In the genomic region with DNA sequence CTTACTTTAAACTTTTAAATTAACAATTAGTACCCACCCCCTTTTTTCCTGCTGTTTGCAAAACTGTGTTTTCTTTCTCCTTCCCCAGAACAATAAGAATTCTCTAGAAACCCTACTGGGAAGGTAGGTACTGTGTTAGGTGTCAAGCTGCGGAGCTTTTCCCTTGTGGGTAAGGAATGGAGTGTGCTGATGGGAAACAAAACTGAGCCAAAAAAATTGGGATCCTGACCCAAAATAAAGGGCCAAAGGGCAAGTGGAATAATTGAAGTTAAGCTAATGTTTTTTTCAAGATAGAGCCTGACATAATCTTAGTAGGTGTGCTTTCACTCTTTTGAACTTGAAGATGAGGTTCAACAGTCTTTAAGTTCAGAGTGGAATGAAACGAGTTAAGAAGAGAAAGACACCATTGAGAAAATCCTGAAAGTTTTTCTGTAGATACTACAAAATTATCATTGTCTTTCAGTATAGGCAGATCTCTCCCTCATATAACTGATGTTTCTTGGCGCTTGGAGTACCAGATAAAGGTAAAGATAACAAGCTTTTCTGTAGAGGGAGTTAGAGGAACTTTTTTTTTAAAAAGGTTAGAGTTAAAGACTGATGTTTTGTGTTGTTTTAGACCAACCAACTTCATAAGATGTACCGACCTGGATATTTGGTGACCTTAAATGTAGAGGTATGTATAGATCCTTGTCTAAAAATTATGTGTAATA, we compare ENCODE assay signal across 20 mouse cellular contexts. TPM values are rescaled to one million over a fixed set of nuclear protein-coding genes. Genes with fewer than 3 reads are reported as not detected.
A peak's percentile ranks its signal among the peaks of the same experiment; 100 is the strongest.
DNase-seq lines count a peak whose midpoint lies in the region; ATAC-seq and TF ChIP-seq lines count a peak whose summit lies in the region.
"Had no signal": no experiment of that assay in that cellular context is flagged by ENCODE, and none has a peak within 500 bp of the region (broad histone marks: within the 10 kb centered on the region; RNA-seq: fewer than 3 reads in every experiment).

No protein-coding gene starts in this region.

- no peak overlapping the region for H3K9ac ChIP-seq in intestine, embryonic 14.5 days (ENCODE audit: low read length)
- H3K9ac ChIP-seq in intestine, postnatal 0 days (ENCODE audit: low read depth, low read length) = no peak overlapping the region
- no peak overlapping the region for H3K9ac ChIP-seq in midbrain, embryonic 11.5 days (ENCODE audit: low read length)
- no peak overlapping the region for H3K9ac ChIP-seq in midbrain, embryonic 15.5 days
- H3K9ac ChIP-seq in embryonic facial prominence, embryonic 14.5 days (ENCODE audit: low read depth, low read length) = no peak overlapping the region
- H3K9ac ChIP-seq: embryonic facial prominence, embryonic 15.5 days; forebrain, embryonic 15.5 days; liver, embryonic 14.5 days had no signal

- ATAC-seq in intestine, embryonic 14.5 days (replicated peaks; ENCODE audit: low FRiP score, low TSS enrichment, low read depth) = no peak
- no peak for ATAC-seq in intestine, postnatal 0 days
- ATAC-seq in midbrain, embryonic 11.5 days (ENCODE audit: low FRiP score) = no peak
- no peak for ATAC-seq in midbrain, embryonic 15.5 days (replicated peaks)
- ATAC-seq in embryonic facial prominence, embryonic 14.5 days (ENCODE audit: low read depth) = no peak
- ATAC-seq in megakaryocyte progenitor cell, adult 5-6 weeks (replicated peaks; ENCODE audit: poor library complexity) = no peak
- ATAC-seq: CD4-positive, CD25-positive, alpha-beta regulatory T cell, adult 4 months; forebrain, embryonic 15.5 days; intestine, embryonic 16.5 days had no signal

- no peaks in the 10 kb centered on the region for H3K9me3 ChIP-seq in intestine, embryonic 14.5 days (ENCODE audit: control insufficient read depth, low read length)
- no peaks in the 10 kb centered on the region for H3K9me3 ChIP-seq in intestine, postnatal 0 days (ENCODE audit: control insufficient read depth)
- H3K9me3 ChIP-seq in midbrain, embryonic 11.5 days (ENCODE audit: control insufficient read depth, low read length) = no peaks in the 10 kb centered on the region
- H3K9me3 ChIP-seq in midbrain, embryonic 15.5 days = no peaks in the 10 kb centered on the region
- H3K9me3 ChIP-seq in embryonic facial prominence, embryonic 14.5 days (ENCODE audit: control insufficient read depth, low read length) = no peaks in the 10 kb centered on the region
- H3K9me3 ChIP-seq: embryonic facial prominence, embryonic 15.5 days; forebrain, embryonic 15.5 days had no signal

- peaks cover 20% of the 10 kb centered on the region for H3K27me3 ChIP-seq in intestine, embryonic 14.5 days (replicated peaks; ENCODE audit: control insufficient read depth, insufficient read depth, low read length)
- peaks cover 12% of the 10 kb centered on the region; the same call in 1 of the 2 replicates for H3K27me3 ChIP-seq in intestine, postnatal 0 days (replicated peaks; ENCODE audit: control insufficient read depth, insufficient read depth, low read length)
- H3K27me3 ChIP-seq in midbrain, embryonic 11.5 days (ENCODE audit: control insufficient read depth, insufficient read depth, low read length) = peaks cover 29% of the 10 kb centered on the region
- H3K27me3 ChIP-seq in midbrain, embryonic 15.5 days (replicated peaks) = peaks cover 14% of the 10 kb centered on the region; the same call in 1 of the 2 replicates
- H3K27me3 ChIP-seq in embryonic facial prominence, embryonic 14.5 days (replicated peaks; ENCODE audit: control insufficient read depth, insufficient read depth, low read length) = peaks cover 10% of the 10 kb centered on the region

- H3K36me3 ChIP-seq in intestine, embryonic 14.5 days (ENCODE audit: control insufficient read depth, insufficient read depth, low read length) = 0 out of 2 replicates have a peak, but pooled peaks cover 3% of the 10 kb centered on the region
- H3K36me3 ChIP-seq in intestine, postnatal 0 days (ENCODE audit: control insufficient read depth, insufficient read depth) = no peaks in the 10 kb centered on the region
- H3K36me3 ChIP-seq in midbrain, embryonic 11.5 days (ENCODE audit: control insufficient read depth, insufficient read depth, low read length) = no peaks in the 10 kb centered on the region
- H3K36me3 ChIP-seq in midbrain, embryonic 15.5 days (replicated peaks) = no peaks in the 10 kb centered on the region
- H3K36me3 ChIP-seq in embryonic facial prominence, embryonic 14.5 days (ENCODE audit: control insufficient read depth, insufficient read depth, low read length) = no peaks in the 10 kb centered on the region
- H3K36me3 ChIP-seq: embryonic facial prominence, embryonic 15.5 days; forebrain, embryonic 15.5 days had no signal

- TF ChIP-seq CTCF in intestine, postnatal 0 days (IDR thresholded peaks at IDR 0.05; ENCODE audit: low read depth) = no peak

- no peak for DNase-seq in intestine, embryonic 14.5 days (ENCODE audit: low spot score)
- peak; percentile 90 for DNase-seq in midbrain, embryonic 11.5 days (ENCODE audit: low spot score, missing footprints)
- DNase-seq in R1 (ENCODE audit: low read depth, low spot score) = peak; percentile 32
- DNase-seq in embryonic facial prominence, embryonic 14.5 days (ENCODE audit: low spot score) = no peak
- no peak for DNase-seq in heart, postnatal 4 days
- DNase-seq: adrenal gland, postnatal 10 days; cerebellum, postnatal 14 days; gastrocnemius, postnatal 10 days; lung, postnatal 4 days; right cerebral cortex, postnatal 25 days had no signal

- 0 out of 2 replicates have a peak overlapping the region, but pooled peaks have one; percentile 72 for H3K4me3 ChIP-seq in intestine, embryonic 14.5 days (ENCODE audit: low read depth, low read length)
- H3K4me3 ChIP-seq in intestine, postnatal 0 days (ENCODE audit: low read depth, low read length) = no peak overlapping the region
- no peak overlapping the region for H3K4me3 ChIP-seq in midbrain, embryonic 11.5 days (ENCODE audit: low read depth, low read length)
- no peak overlapping the region for H3K4me3 ChIP-seq in midbrain, embryonic 15.5 days
- H3K4me3 ChIP-seq in embryonic facial prominence, embryonic 14.5 days (ENCODE audit: low read depth, low read length) = no peak overlapping the region
- H3K4me3 ChIP-seq: embryonic facial prominence, embryonic 15.5 days; forebrain, embryonic 15.5 days had no signal

- H3K27ac ChIP-seq in intestine, embryonic 14.5 days (ENCODE audit: low read depth) = no peak overlapping the region
- H3K27ac ChIP-seq in intestine, postnatal 0 days (ENCODE audit: low read depth, low read length) = no peak overlapping the region
- H3K27ac ChIP-seq in midbrain, embryonic 11.5 days (ENCODE audit: low read depth, low read length) = no peak overlapping the region
- no peak overlapping the region for H3K27ac ChIP-seq in midbrain, embryonic 15.5 days
- H3K27ac ChIP-seq in embryonic facial prominence, embryonic 14.5 days (replicated peaks; ENCODE audit: low read depth, low read length) = no peak overlapping the region
- H3K27ac ChIP-seq: embryonic facial prominence, embryonic 15.5 days; forebrain, embryonic 15.5 days; liver, embryonic 14.5 days had no signal

- H3K4me1 ChIP-seq in intestine, embryonic 14.5 days (replicated peaks; ENCODE audit: control insufficient read depth, insufficient read depth, low read length) = peaks cover 8% of the 10 kb centered on the region; the same call in 1 of the 2 replicates
- H3K4me1 ChIP-seq in intestine, postnatal 0 days (replicated peaks; ENCODE audit: control insufficient read depth, insufficient read depth, low read length) = peaks cover 7% of the 10 kb centered on the region
- H3K4me1 ChIP-seq in midbrain, embryonic 11.5 days (ENCODE audit: control insufficient read depth, insufficient read depth, low read length) = peaks cover 24% of the 10 kb centered on the region
- peaks cover 34% of the 10 kb centered on the region for H3K4me1 ChIP-seq in midbrain, embryonic 15.5 days
- peaks cover 10% of the 10 kb centered on the region; the same call in 1 of the 2 replicates for H3K4me1 ChIP-seq in embryonic facial prominence, embryonic 14.5 days (ENCODE audit: control insufficient read depth, insufficient read depth, low read length)

- peak overlapping the region; percentile 62 for H3K4me2 ChIP-seq in intestine, embryonic 14.5 days (ENCODE audit: low read length)
- no peak overlapping the region; the same call in 1 of the 2 replicates for H3K4me2 ChIP-seq in intestine, postnatal 0 days (replicated peaks; ENCODE audit: low read depth)
- no peak overlapping the region for H3K4me2 ChIP-seq in midbrain, embryonic 11.5 days
- no peak overlapping the region for H3K4me2 ChIP-seq in midbrain, embryonic 15.5 days
- peak overlapping the region; percentile 82; the same call in 1 of the 2 replicates for H3K4me2 ChIP-seq in embryonic facial prominence, embryonic 14.5 days (ENCODE audit: low read depth, low read length)
- H3K4me2 ChIP-seq: forebrain, embryonic 15.5 days had no signal

- 83% methylated on average over 4 of the region's 4 CpGs for WGBS in intestine, embryonic 14.5 days
- 85% methylated on average over 4 of the region's 4 CpGs for WGBS in intestine, postnatal 0 days
- 13% methylated on average over 4 of the region's 4 CpGs for WGBS in midbrain, embryonic 11.5 days
- 66% methylated on average over 4 of the region's 4 CpGs for WGBS in midbrain, embryonic 15.5 days
- 68% methylated on average over 4 of the region's 4 CpGs for WGBS in embryonic facial prominence, embryonic 14.5 days

RNA-seq across cellular contexts. Expression of gene Commd3, which starts 2.2 kb away (rescaled TPM):
- polyA plus RNA-seq in intestine, embryonic 14.5 days (2014; fragmentation: Nextera tagmentation; extraction: Ambion mirVana) = 199 and 202 TPM in 2 replicates
- 205 and 218 TPM in 2 replicates for polyA plus RNA-seq in intestine, postnatal 0 days (2015; fragmentation: Nextera tagmentation; extraction: Ambion mirVana)
- 119 and 122 TPM in 2 replicates for polyA plus RNA-seq in midbrain, embryonic 11.5 days (2014; fragmentation: Nextera tagmentation; extraction: Ambion mirVana)
- 179 and 185 TPM in 2 replicates for polyA plus RNA-seq in midbrain, embryonic 15.5 days (2015; fragmentation: Nextera tagmentation; extraction: Ambion mirVana)
- 195 and 218 TPM in 2 replicates for polyA plus RNA-seq in embryonic facial prominence, embryonic 14.5 days (2014; fragmentation: Nextera tagmentation; extraction: Ambion mirVana)
- total RNA-seq in megakaryocyte progenitor cell, adult 5-6 weeks (2015) = 139 and 147 TPM in 2 replicates
- total RNA-seq in megakaryocyte progenitor cell, adult 5-6 weeks (2017) = 169 and 175 TPM in 2 replicates
- 100 to 1,000 TPM; 126 to 140 TPM for total RNA-seq in heart, postnatal 4 days (2021)

RNA-seq across cellular contexts. Expression of gene Bmi1, which starts 2.5 kb away (rescaled TPM):
- 20.7 and 25.1 TPM in 2 replicates for polyA plus RNA-seq in intestine, embryonic 14.5 days (2014; fragmentation: Nextera tagmentation; extraction: Ambion mirVana)
- polyA plus RNA-seq in intestine, postnatal 0 days (2015; fragmentation: Nextera tagmentation; extraction: Ambion mirVana) = 9.9 and 10.3 TPM in 2 replicates
- 42.8 and 46.4 TPM in 2 replicates for polyA plus RNA-seq in midbrain, embryonic 11.5 days (2014; fragmentation: Nextera tagmentation; extraction: Ambion mirVana)
- polyA plus RNA-seq in midbrain, embryonic 15.5 days (2015; fragmentation: Nextera tagmentation; extraction: Ambion mirVana) = 22.0 and 25.0 TPM in 2 replicates
- polyA plus RNA-seq in embryonic facial prominence, embryonic 14.5 days (2014; fragmentation: Nextera tagmentation; extraction: Ambion mirVana) = 25.9 and 28.0 TPM in 2 replicates
- total RNA-seq in megakaryocyte progenitor cell, adult 5-6 weeks (2015) = 53.2 and 56.6 TPM in 2 replicates
- total RNA-seq in megakaryocyte progenitor cell, adult 5-6 weeks (2017) = 37.4 and 41.2 TPM in 2 replicates
- total RNA-seq in heart, postnatal 4 days (2021) = 10 to 100 TPM; 63.8 to 69.2 TPM

RNA-seq across cellular contexts. Expression of gene Spag6, which starts 19.5 kb away (rescaled TPM):
- polyA plus RNA-seq in intestine, embryonic 14.5 days (2014; fragmentation: Nextera tagmentation; extraction: Ambion mirVana) = not detected in 2 replicates
- 0.08 TPM in 1 of 2 replicates, not detected in the other for polyA plus RNA-seq in intestine, postnatal 0 days (2015; fragmentation: Nextera tagmentation; extraction: Ambion mirVana)
- 0.25 and 0.48 TPM in 2 replicates for polyA plus RNA-seq in midbrain, embryonic 11.5 days (2014; fragmentation: Nextera tagmentation; extraction: Ambion mirVana)
- 0.14 and 0.17 TPM in 2 replicates for polyA plus RNA-seq in midbrain, embryonic 15.5 days (2015; fragmentation: Nextera tagmentation; extraction: Ambion mirVana)
- polyA plus RNA-seq in embryonic facial prominence, embryonic 14.5 days (2014; fragmentation: Nextera tagmentation; extraction: Ambion mirVana) = 0.21 and 0.22 TPM in 2 replicates
- total RNA-seq in megakaryocyte progenitor cell, adult 5-6 weeks (2015) = not detected in 2 replicates
- total RNA-seq in megakaryocyte progenitor cell, adult 5-6 weeks (2017) = not detected in 2 replicates
- under 1 TPM; 0.56 to 0.57 TPM for total RNA-seq in heart, postnatal 4 days (2021)
- total RNA-seq: monocyte, adult 5-6 weeks had no signal
- polyA plus RNA-seq: CD4-positive, CD25-positive, alpha-beta regulatory T cell, adult 4 months; embryonic facial prominence, embryonic 15.5 days; forebrain, embryonic 15.5 days; liver, embryonic 14.5 days; thymus, postnatal 0 days had no signal

Comparison
In these comparisons a context has a peak if more than half of its experiments do, and no peak if none do; other contexts are left out.
1. H3K4me2 ChIP-seq: peak in intestine, embryonic 14.5 days (single experiment) and embryonic facial prominence, embryonic 14.5 days (single experiment); none in intestine, postnatal 0 days (single experiment), midbrain, embryonic 11.5 days (single experiment) and midbrain, embryonic 15.5 days (single experiment).
2. DNase-seq: peak in midbrain, embryonic 11.5 days (single experiment) and R1 (single experiment); none in intestine, embryonic 14.5 days (single experiment), embryonic facial prominence, embryonic 14.5 days (single experiment) and heart, postnatal 4 days (single experiment).